Mouse (Mus musculus): ENCODE measurements around the gene Ccnt1. TPM values are rescaled to one million over a fixed set of nuclear protein-coding genes. Genes with fewer than 3 reads are reported as not detected.

Ccnt1 gene
- polyA plus RNA-seq, 1 experiment: 0.61 TPM

DNA sequence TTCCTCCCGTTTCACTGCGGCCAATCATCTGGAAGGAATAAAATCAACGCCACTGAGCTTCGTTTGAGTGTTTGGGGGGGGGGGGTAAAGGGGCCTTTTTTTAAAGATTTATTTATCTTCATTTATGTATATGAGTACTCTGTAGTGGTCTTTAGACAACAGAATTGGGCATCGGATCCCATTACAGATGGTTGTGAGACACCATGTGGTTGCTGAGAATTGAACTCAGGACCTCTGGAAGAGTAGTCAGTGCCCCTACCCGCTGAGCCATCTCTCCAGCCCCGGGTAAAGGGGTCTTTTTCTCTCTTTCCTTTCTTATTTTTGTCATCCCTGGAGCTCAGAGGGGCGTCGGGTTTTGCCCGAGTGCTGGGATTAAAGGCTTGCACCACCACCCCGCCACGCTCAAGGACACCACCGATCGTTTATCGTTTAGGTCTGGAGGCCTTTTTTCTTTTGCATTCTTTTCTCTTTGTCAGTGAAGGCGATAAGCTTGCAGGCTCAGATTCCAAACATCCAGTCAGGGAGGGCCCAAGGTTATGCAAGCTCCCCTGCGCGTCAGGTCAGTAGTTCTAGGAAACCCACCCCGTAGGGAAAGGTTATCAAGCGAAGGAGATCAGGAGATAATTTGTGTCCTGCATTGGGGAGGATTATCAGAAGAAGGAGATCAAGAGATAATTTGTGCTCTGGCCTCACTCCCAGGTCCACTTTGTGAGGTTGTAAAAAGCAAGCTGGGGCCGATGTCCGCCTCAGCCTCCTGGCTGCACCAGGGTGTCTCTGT, 2.3 kb downstream of the Ccnt1 start:
- Histone ChIP-seq H3K36me3 (ENCODE audit: control insufficient read depth) (peaks cover 32% of the 10 kb centered on the region), H3K27me3 (ENCODE audit: control insufficient read depth) (no peaks in the 10 kb centered on the region), H3K9me3 (ENCODE audit: control insufficient read depth, low read length) (no peaks in the 10 kb centered on the region), H3K4me3 (replicated peaks) (peak overlapping the region; percentile 76), H3K4me1 (ENCODE audit: control insufficient read depth) (peaks cover 37% of the 10 kb centered on the region)
- TF ChIP-seq TAL1 (IDR thresholded peaks at IDR 0.05; ENCODE audit: low read length) (no peak), GATA1 (IDR thresholded peaks at IDR 0.05; ENCODE audit: low read length) (peak; percentile 73)

GRCm38 (mm10) chr15:98567278-98568134, 3.2 kb downstream of the Ccnt1 start:
- H3K36me3 ChIP-seq (ENCODE audit: control insufficient read depth): peaks cover 42% of the 10 kb centered on the region
- H3K9me3 ChIP-seq (ENCODE audit: control insufficient read depth, low read length): no peaks in the 10 kb centered on the region
- no peaks in the 10 kb centered on the region for H3K27me3 ChIP-seq (ENCODE audit: control insufficient read depth)
- H3K4me3 ChIP-seq (replicated peaks): peak overlapping the region; percentile 76
- TF ChIP-seq GATA1 (IDR thresholded peaks at IDR 0.05; ENCODE audit: low read length): no peak
- no peak for TF ChIP-seq TAL1 (IDR thresholded peaks at IDR 0.05; ENCODE audit: low read length)
- peaks cover 40% of the 10 kb centered on the region for H3K4me1 ChIP-seq (ENCODE audit: control insufficient read depth)

DNA sequence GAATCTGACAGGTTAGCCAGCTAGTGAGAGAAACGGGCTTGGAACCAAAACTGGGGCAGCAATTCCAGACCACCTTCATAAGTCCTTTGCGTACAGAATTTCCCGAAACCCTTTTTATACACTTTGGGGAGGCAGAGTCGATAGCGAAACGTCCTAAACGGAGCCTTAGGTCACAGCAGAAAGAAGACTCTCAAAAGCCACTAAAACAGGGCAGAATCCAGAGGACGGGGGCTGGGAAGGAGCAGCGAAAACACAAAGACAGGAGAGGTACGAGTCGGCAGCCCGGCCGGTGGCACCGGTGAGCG, 3.8 kb downstream of the Ccnt1 start:
- H3K4me3 ChIP-seq (replicated peaks): peak overlapping the region; percentile 76
- no peaks in the 10 kb centered on the region for H3K9me3 ChIP-seq (ENCODE audit: control insufficient read depth, low read length)
- H3K27me3 ChIP-seq (ENCODE audit: control insufficient read depth): no peaks in the 10 kb centered on the region
- TF ChIP-seq TAL1 (IDR thresholded peaks at IDR 0.05; ENCODE audit: low read length): no peak
- no peak for TF ChIP-seq GATA1 (IDR thresholded peaks at IDR 0.05; ENCODE audit: low read length)
- peaks cover 48% of the 10 kb centered on the region for H3K36me3 ChIP-seq (ENCODE audit: control insufficient read depth)
- H3K4me1 ChIP-seq (ENCODE audit: control insufficient read depth): peaks cover 43% of the 10 kb centered on the region

GRCm38 (mm10) chr15:98557186-98557585, 13.5 kb downstream of the Ccnt1 start:
- peaks cover 95% of the 10 kb centered on the region for H3K36me3 ChIP-seq (ENCODE audit: control insufficient read depth)
- peaks cover 5% of the 10 kb centered on the region for H3K4me1 ChIP-seq (ENCODE audit: control insufficient read depth)
- H3K9me3 ChIP-seq (ENCODE audit: control insufficient read depth, low read length): no peaks in the 10 kb centered on the region
- H3K4me3 ChIP-seq (replicated peaks): no peak overlapping the region
- TF ChIP-seq TAL1 (IDR thresholded peaks at IDR 0.05; ENCODE audit: low read length): no peak
- TF ChIP-seq GATA1 (IDR thresholded peaks at IDR 0.05; ENCODE audit: low read length): no peak
- H3K27me3 ChIP-seq (ENCODE audit: control insufficient read depth): no peaks in the 10 kb centered on the region

DNA sequence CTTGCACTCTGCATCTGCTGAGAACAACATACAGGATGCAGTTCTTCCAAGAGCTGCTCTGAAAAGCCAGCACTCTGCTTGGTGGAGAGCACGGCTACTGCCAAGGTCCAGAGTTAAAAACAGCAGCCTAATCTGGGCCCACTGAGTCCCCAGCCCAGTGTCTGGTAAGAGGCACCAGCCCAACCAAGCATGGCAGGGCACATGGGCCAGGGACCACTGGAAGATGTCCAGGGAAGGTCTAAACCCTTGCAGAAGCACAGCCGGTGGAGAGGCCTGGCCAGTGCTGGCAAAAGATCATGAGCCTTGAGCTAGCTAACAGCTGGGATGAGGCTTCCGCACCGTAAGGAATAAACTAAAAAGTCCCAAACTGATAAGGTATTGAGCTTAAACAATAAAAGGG, 14.8 kb downstream of the Ccnt1 start:
- Histone ChIP-seq H3K4me3 (replicated peaks) (no peak overlapping the region), H3K27me3 (ENCODE audit: control insufficient read depth) (no peaks in the 10 kb centered on the region), H3K36me3 (ENCODE audit: control insufficient read depth) (peaks cover 96% of the 10 kb centered on the region), H3K4me1 (ENCODE audit: control insufficient read depth) (peaks cover 2% of the 10 kb centered on the region), H3K9me3 (ENCODE audit: control insufficient read depth, low read length) (no peaks in the 10 kb centered on the region)
- TF ChIP-seq TAL1 (IDR thresholded peaks at IDR 0.05; ENCODE audit: low read length): no peak
- no peak for TF ChIP-seq GATA1 (IDR thresholded peaks at IDR 0.05; ENCODE audit: low read length)

- H3K4me3 ChIP-seq (replicated peaks): no peak overlapping the region
- peaks cover 96% of the 10 kb centered on the region for H3K36me3 ChIP-seq (ENCODE audit: control insufficient read depth)
- H3K27me3 ChIP-seq (ENCODE audit: control insufficient read depth): no peaks in the 10 kb centered on the region
- H3K9me3 ChIP-seq (ENCODE audit: control insufficient read depth, low read length): no peaks in the 10 kb centered on the region
- TF ChIP-seq TAL1 (IDR thresholded peaks at IDR 0.05; ENCODE audit: low read length): no peak
- no peak for TF ChIP-seq GATA1 (IDR thresholded peaks at IDR 0.05; ENCODE audit: low read length)
- peaks cover 2% of the 10 kb centered on the region for H3K4me1 ChIP-seq (ENCODE audit: control insufficient read depth)
These were observed 18.0 kb downstream of the Ccnt1 start for GRCm38 (mm10) chr15:98552758-98553157.

DNA sequence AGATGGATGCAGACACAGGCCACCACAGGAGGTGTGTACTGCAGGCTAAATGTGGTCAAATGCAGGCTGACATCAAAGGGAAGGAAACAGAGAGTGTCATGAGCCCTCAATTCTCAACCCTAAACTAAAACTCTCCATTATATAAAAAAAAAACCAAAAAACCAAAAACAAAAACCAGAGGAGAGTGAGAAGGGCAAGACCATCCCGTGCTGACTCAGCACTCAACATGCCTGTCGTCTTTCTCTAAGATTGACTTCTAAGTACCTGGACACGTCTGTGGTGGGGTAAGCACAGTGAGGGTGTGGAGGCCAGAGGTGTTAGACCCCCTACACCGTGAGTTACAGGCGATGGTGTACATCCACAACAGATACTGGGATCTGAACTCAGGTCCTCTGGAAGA, 23.9 kb downstream of the Ccnt1 start:
- no peaks in the 10 kb centered on the region for H3K9me3 ChIP-seq (ENCODE audit: control insufficient read depth, low read length)
- TF ChIP-seq TAL1 (IDR thresholded peaks at IDR 0.05; ENCODE audit: low read length) (no peak), GATA1 (IDR thresholded peaks at IDR 0.05; ENCODE audit: low read length) (no peak)
- H3K27me3 ChIP-seq (ENCODE audit: control insufficient read depth): no peaks in the 10 kb centered on the region
- H3K4me1 ChIP-seq (ENCODE audit: control insufficient read depth): peaks cover 7% of the 10 kb centered on the region
- H3K4me3 ChIP-seq (replicated peaks): no peak overlapping the region
- H3K36me3 ChIP-seq (ENCODE audit: control insufficient read depth): peaks cover 98% of the 10 kb centered on the region

- Histone ChIP-seq H3K4me1 (ENCODE audit: control insufficient read depth) (peaks cover 7% of the 10 kb centered on the region), H3K27me3 (ENCODE audit: control insufficient read depth) (no peaks in the 10 kb centered on the region), H3K4me3 (replicated peaks) (no peak overlapping the region), H3K9me3 (ENCODE audit: control insufficient read depth, low read length) (no peaks in the 10 kb centered on the region), H3K36me3 (ENCODE audit: control insufficient read depth) (peaks cover 98% of the 10 kb centered on the region)
- TF ChIP-seq TAL1 (IDR thresholded peaks at IDR 0.05; ENCODE audit: low read length): no peak
- TF ChIP-seq GATA1 (IDR thresholded peaks at IDR 0.05; ENCODE audit: low read length): no peak
These were observed 25.6 kb downstream of the Ccnt1 start for GRCm38 (mm10) chr15:98545151-98545550.

- Histone ChIP-seq H3K36me3 (ENCODE audit: control insufficient read depth) (peaks cover 98% of the 10 kb centered on the region), H3K27me3 (ENCODE audit: control insufficient read depth) (no peaks in the 10 kb centered on the region), H3K9me3 (ENCODE audit: control insufficient read depth, low read length) (no peaks in the 10 kb centered on the region), H3K4me3 (replicated peaks) (no peak overlapping the region), H3K4me1 (ENCODE audit: control insufficient read depth) (peaks cover 7% of the 10 kb centered on the region)
- TF ChIP-seq TAL1 (IDR thresholded peaks at IDR 0.05; ENCODE audit: low read length) (no peak), GATA1 (IDR thresholded peaks at IDR 0.05; ENCODE audit: low read length) (no peak)
These were observed 27.4 kb downstream of the Ccnt1 start for GRCm38 (mm10) chr15:98543341-98543740.
